Mouse (Mus musculus): ENCODE data around the gene Nup107. TPM values are rescaled to one million over a fixed set of nuclear protein-coding genes. Genes with fewer than 3 reads are reported as not detected.

Gene Nup107
- polyA plus RNA-seq, 1 experiment from 2014 or later = 45.2 TPM

DNA sequence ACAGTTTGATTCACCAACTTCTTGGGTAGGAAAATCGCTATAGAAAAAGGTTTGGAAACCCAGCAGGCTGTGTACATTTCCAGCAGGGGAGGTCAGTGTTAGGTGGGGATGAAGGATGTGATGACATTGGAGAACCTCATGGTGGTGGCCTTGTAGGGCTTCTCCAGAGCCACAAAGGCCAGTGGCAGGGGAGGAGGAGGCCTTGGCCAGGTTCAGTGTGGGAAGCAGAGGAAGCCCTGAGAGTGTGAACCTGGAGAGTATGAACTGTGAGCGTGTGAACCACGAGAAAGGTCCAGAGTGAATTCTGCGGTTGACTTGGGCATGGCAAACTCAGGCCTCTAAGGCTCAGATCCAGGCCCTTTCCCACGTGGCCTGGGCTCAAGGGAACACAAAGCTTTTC is 63.9 kb downstream of the Nup107 start:
- H3K4me2 ChIP-seq (ENCODE audit: low read length) = no peak overlapping the region
- no peaks in the 10 kb centered on the region for H3K27me3 ChIP-seq (ENCODE audit: control insufficient read depth, insufficient read depth, low read length)
- 90% methylated on average over 5 of the region's 5 CpGs for WGBS
- H3K36me3 ChIP-seq (ENCODE audit: control insufficient read depth, insufficient read depth, low read length) = 0 out of 2 replicates have a peak, but pooled peaks cover 2% of the 10 kb centered on the region
- H3K4me1 ChIP-seq (ENCODE audit: control insufficient read depth, insufficient read depth, low read length) = no peaks in the 10 kb centered on the region
- H3K4me3 ChIP-seq (replicated peaks; ENCODE audit: low read depth, low read length) = no peak overlapping the region
- H3K9me3 ChIP-seq (ENCODE audit: control insufficient read depth, low read length) = no peaks in the 10 kb centered on the region
- no peak overlapping the region for H3K27ac ChIP-seq (replicated peaks; ENCODE audit: low read depth, low read length)
- H3K9ac ChIP-seq (replicated peaks; ENCODE audit: low read length) = no peak overlapping the region
- ATAC-seq (ENCODE audit: low FRiP score, low TSS enrichment) (no peak), DNase-seq (no peak)

DNA sequence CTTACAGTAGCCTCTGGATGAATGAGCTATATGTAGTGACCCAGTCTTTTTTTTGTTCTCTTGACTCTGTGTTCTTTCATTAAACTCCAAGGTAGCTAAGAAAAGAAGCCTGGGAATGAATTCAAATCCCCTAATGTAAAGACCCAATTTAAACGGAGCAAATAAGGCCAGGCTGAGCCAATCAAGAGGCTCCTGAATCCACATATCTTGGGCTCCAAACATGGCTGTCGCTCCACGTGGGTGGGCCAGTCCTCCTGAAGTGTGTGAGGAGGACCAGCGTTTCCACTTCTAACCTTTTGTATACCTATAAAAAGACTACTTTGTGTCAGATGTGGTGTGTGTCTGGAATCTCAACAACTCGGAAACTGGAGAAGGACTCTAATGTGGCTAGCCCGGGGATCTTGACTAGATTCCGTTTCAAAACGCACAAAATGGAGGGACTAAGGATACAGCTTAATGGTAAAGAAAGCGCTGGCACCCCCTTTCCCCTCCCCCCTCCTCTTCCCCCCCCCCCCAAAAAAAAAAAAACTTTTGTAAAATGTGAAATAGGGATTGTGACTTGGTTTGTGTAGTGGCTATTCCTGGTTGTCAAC is 64.9 kb downstream of the Nup107 start:
- no peak overlapping the region for H3K4me2 ChIP-seq (ENCODE audit: low read length)
- 85% methylated on average over 9 of the region's 9 CpGs for WGBS
- H3K27ac ChIP-seq (replicated peaks; ENCODE audit: low read depth, low read length) = no peak overlapping the region
- DNase-seq (no peak), ATAC-seq (ENCODE audit: low FRiP score, low TSS enrichment) (no peak)
- H3K9ac ChIP-seq (replicated peaks; ENCODE audit: low read length) = no peak overlapping the region
- H3K27me3 ChIP-seq (ENCODE audit: control insufficient read depth, insufficient read depth, low read length) = no peaks in the 10 kb centered on the region
- H3K4me1 ChIP-seq (ENCODE audit: control insufficient read depth, insufficient read depth, low read length) = no peaks in the 10 kb centered on the region
- H3K4me3 ChIP-seq (replicated peaks; ENCODE audit: low read depth, low read length) = no peak overlapping the region
- no peaks in the 10 kb centered on the region for H3K36me3 ChIP-seq (ENCODE audit: control insufficient read depth, insufficient read depth, low read length)
- H3K9me3 ChIP-seq (ENCODE audit: control insufficient read depth, low read length) = no peaks in the 10 kb centered on the region

DNA sequence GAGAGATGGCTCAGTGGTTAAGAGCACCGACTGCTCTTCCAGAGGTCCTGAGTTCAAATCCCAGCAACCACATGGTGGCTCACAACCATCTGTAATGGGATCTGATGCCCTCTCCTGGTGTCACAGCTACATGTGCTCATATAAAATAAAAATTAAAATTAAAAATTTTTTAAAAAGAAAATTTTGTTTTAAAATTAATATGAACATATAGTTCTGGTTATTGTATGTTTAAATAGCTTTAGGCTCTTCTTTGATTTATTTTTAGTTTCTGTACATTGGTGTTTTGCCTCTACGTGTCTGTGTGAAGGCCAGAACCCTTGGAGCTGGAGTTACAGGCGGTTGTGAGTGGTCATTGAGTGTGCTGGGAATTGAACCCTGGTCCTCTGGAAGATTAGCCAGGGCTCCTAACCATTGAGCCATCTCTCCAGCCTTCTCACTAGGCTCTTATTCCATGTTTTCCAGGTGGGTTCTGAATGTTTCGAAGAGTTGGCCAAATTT is 65.6 kb downstream of the Nup107 start:
- 94% methylated on average over 4 of the region's 4 CpGs for WGBS

DNA sequence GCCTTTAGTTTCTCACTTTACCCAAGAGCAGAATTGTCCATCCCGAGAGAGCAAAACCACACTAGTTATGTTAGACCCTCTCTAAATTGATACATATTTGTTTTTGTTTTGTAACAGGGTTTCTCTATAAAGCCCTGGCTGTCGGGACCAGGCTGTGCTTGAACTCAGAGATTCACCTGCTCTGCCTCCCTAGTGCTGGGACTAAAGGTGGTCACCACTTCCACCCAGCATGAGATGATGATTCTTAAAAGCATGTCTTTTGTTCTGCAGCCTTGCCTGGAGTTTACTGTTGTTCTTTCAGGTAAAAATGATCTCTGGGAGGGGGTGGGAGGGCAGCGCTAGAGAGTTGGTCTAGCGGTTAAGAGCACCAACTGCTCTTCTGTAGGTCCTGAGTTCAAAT is 66.2 kb downstream of the Nup107 start:
- DNase-seq = no peak
- no peak overlapping the region for H3K9ac ChIP-seq (replicated peaks; ENCODE audit: low read length)
- H3K4me1 ChIP-seq (ENCODE audit: control insufficient read depth, insufficient read depth, low read length) = no peaks in the 10 kb centered on the region
- no peak overlapping the region for H3K27ac ChIP-seq (replicated peaks; ENCODE audit: low read depth, low read length)
- no peak for ATAC-seq (ENCODE audit: low FRiP score, low TSS enrichment)
- no peaks in the 10 kb centered on the region for H3K36me3 ChIP-seq (ENCODE audit: control insufficient read depth, insufficient read depth, low read length)
- WGBS = 96% methylated on average over 4 of the region's 4 CpGs
- H3K4me3 ChIP-seq (replicated peaks; ENCODE audit: low read depth, low read length) = no peak overlapping the region
- H3K9me3 ChIP-seq (ENCODE audit: control insufficient read depth, low read length) = no peaks in the 10 kb centered on the region
- H3K4me2 ChIP-seq (ENCODE audit: low read length) = no peak overlapping the region
- no peaks in the 10 kb centered on the region for H3K27me3 ChIP-seq (ENCODE audit: control insufficient read depth, insufficient read depth, low read length)

More for the DNA sequence above, 65.6 kb downstream of the Nup107 start:
- H3K36me3 ChIP-seq (ENCODE audit: control insufficient read depth, insufficient read depth, low read length) = no peaks in the 10 kb centered on the region
- no peak overlapping the region for H3K4me2 ChIP-seq (ENCODE audit: low read length)
- H3K27ac ChIP-seq (replicated peaks; ENCODE audit: low read depth, low read length) = no peak overlapping the region
- H3K4me1 ChIP-seq (ENCODE audit: control insufficient read depth, insufficient read depth, low read length) = no peaks in the 10 kb centered on the region
- H3K27me3 ChIP-seq (ENCODE audit: control insufficient read depth, insufficient read depth, low read length) = no peaks in the 10 kb centered on the region
- no peak overlapping the region for H3K9ac ChIP-seq (replicated peaks; ENCODE audit: low read length)
- DNase-seq = no peak
- no peak for ATAC-seq (ENCODE audit: low FRiP score, low TSS enrichment)
- H3K4me3 ChIP-seq (replicated peaks; ENCODE audit: low read depth, low read length) = no peak overlapping the region
- no peaks in the 10 kb centered on the region for H3K9me3 ChIP-seq (ENCODE audit: control insufficient read depth, low read length)

DNA sequence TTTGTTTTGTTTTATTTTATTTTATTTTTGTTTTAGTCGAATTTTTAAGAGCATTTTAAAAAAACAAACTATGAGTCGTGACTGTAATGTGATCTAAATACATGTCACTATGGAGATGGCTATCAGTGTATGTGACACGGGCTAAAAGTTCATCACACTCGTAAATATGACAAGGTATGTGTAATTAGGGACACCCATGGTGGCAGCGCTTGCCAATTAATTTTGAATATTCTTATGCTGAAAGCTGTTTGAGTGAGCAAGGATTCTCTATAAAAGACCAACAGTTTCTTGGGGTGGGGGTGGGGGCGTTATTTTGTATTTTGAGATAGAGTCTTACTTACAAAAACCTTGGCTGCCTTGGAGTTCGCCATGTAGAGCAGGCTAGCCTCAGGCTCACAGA is 66.8 kb downstream of the Nup107 start:
- no peak overlapping the region for H3K9ac ChIP-seq (replicated peaks; ENCODE audit: low read length)

DNA sequence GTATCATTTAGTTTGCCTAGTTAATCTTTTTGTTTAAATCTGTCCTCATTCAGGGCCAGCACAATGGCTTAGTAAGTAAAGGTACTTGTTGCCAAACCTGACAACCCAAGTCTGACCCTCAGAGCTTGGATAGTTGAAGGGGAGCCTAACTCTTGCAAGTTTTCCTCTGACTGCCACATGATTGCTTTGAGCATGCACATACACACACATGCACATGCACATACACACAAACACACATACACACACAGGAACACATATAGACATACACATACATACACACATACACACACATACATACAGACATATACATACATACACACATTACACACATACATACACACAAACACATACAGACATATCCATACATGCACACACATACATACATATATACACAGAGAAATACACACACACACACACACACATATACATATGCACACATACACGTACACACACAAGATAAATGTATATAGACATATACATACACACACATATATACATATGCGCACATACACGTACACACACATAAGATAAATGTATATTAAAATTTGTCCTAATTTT is 67.6 kb downstream of the Nup107 start:
- Histone ChIP-seq H3K9ac (replicated peaks; ENCODE audit: low read length) (no peak overlapping the region), H3K4me2 (ENCODE audit: low read length) (no peak overlapping the region), H3K36me3 (ENCODE audit: control insufficient read depth, insufficient read depth, low read length) (no peaks in the 10 kb centered on the region), H3K4me1 (ENCODE audit: control insufficient read depth, insufficient read depth, low read length) (no peaks in the 10 kb centered on the region), H3K4me3 (replicated peaks; ENCODE audit: low read depth, low read length) (no peak overlapping the region), H3K27ac (replicated peaks; ENCODE audit: low read depth, low read length) (no peak overlapping the region), H3K9me3 (ENCODE audit: control insufficient read depth, low read length) (no peaks in the 10 kb centered on the region), H3K27me3 (ENCODE audit: control insufficient read depth, insufficient read depth, low read length) (no peaks in the 10 kb centered on the region)
- 93% methylated on average over 3 of the region's 3 CpGs for WGBS
- DNase-seq = no peak
- no peak for ATAC-seq (ENCODE audit: low FRiP score, low TSS enrichment)

More for the DNA sequence above, 66.8 kb downstream of the Nup107 start:
- H3K4me1 ChIP-seq (ENCODE audit: control insufficient read depth, insufficient read depth, low read length) = no peaks in the 10 kb centered on the region
- no peak overlapping the region for H3K27ac ChIP-seq (replicated peaks; ENCODE audit: low read depth, low read length)
- 82% methylated on average over 7 of the region's 7 CpGs for WGBS
- no peaks in the 10 kb centered on the region for H3K36me3 ChIP-seq (ENCODE audit: control insufficient read depth, insufficient read depth, low read length)
- DNase-seq = no peak
- no peaks in the 10 kb centered on the region for H3K9me3 ChIP-seq (ENCODE audit: control insufficient read depth, low read length)
- H3K27me3 ChIP-seq (ENCODE audit: control insufficient read depth, insufficient read depth, low read length) = no peaks in the 10 kb centered on the region
- no peak overlapping the region for H3K4me3 ChIP-seq (replicated peaks; ENCODE audit: low read depth, low read length)
- ATAC-seq (ENCODE audit: low FRiP score, low TSS enrichment) = no peak
- H3K4me2 ChIP-seq (ENCODE audit: low read length) = no peak overlapping the region

DNA sequence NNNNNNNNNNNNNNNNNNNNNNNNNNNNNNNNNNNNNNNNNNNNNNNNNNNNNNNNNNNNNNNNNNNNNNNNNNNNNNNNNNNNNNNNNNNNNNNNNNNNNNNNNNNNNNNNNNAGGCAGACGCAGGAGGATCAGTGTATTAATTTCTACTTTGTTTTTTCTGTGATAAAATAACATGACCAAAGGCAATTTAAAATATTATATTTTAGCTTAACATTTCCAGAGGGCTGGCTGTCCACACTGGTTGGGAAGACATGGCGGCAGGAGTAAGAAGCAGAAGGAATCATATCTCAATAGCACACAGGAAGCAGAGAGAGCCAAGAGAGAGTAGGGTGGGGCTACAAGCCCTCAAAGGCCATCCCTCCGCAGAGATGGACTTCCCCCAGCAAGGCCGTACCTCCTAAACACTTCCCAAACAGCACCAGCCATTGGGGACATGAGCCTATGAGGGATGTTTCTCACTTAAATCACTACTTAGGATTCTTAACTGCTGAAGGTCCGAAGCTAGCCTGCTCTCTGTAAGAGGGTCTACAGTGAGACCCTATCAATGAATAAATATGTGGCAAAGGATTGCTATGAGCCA is 68.3 kb downstream of the Nup107 start:
- Histone ChIP-seq H3K9me3 (ENCODE audit: control insufficient read depth, low read length) (no peaks in the 10 kb centered on the region), H3K4me1 (ENCODE audit: control insufficient read depth, insufficient read depth, low read length) (no peaks in the 10 kb centered on the region), H3K36me3 (ENCODE audit: control insufficient read depth, insufficient read depth, low read length) (no peaks in the 10 kb centered on the region), H3K9ac (replicated peaks; ENCODE audit: low read length) (no peak overlapping the region), H3K4me2 (ENCODE audit: low read length) (no peak overlapping the region), H3K27me3 (ENCODE audit: control insufficient read depth, insufficient read depth, low read length) (no peaks in the 10 kb centered on the region), H3K27ac (replicated peaks; ENCODE audit: low read depth, low read length) (no peak overlapping the region), H3K4me3 (replicated peaks; ENCODE audit: low read depth, low read length) (no peak overlapping the region)
- DNase-seq (no peak), ATAC-seq (ENCODE audit: low FRiP score, low TSS enrichment) (no peak)
- 82% methylated on average over 5 of the region's 5 CpGs for WGBS

DNA sequence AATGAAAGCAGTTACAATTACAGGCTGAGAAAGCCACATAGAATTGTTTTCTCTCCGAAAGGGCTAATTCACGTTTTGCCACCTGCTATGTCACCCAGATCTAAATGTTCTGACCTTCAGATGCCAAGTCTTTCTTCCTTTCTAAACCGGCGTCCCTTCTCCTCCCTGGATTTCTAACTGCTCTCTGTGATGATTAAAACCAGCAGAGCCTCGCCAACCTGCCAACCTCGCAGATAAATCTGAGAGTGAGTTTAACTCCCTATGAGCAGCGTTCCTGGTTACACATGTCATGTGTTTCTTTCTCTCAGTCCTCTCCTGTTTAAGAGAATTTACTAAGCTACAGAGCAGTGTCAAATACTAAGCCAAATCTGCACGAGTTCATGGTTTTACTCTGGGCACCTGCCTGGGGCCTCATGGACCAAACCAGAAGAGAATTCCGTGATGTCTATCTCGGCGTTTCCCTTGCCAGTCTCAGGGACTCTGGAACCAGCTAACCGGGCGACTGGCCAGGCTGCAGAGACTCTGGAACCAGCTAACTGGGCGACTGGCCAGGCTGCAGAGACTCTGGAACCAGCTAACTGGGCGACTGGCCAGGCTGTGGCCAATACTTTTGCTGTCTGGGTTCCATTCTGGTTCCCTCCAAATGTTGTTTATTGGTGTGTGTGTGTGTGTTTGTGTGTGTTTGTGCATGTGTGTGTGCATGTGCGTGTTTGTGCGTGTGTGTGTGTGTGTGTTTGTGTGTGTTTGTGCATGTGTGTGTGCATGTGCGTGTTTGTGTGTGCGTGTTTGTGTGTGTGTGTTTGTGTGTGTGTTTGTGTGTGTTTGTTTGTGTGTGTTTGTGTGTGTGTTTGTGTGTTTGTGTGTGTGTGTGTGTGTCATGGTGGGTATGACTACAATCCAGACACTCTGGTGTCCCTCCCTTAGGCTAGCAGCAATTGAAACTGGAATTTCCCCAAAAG is 74.1 kb downstream of the Nup107 start:
- no peaks in the 10 kb centered on the region for H3K27me3 ChIP-seq (ENCODE audit: control insufficient read depth, insufficient read depth, low read length)
- H3K4me1 ChIP-seq (ENCODE audit: control insufficient read depth, insufficient read depth, low read length) = no peaks in the 10 kb centered on the region
- no peaks in the 10 kb centered on the region for H3K36me3 ChIP-seq (ENCODE audit: control insufficient read depth, insufficient read depth, low read length)
- no peak overlapping the region for H3K27ac ChIP-seq (replicated peaks; ENCODE audit: low read depth, low read length)
- DNase-seq (no peak), ATAC-seq (ENCODE audit: low FRiP score, low TSS enrichment) (no peak)
- no peak overlapping the region for H3K9ac ChIP-seq (replicated peaks; ENCODE audit: low read length)
- no peaks in the 10 kb centered on the region for H3K9me3 ChIP-seq (ENCODE audit: control insufficient read depth, low read length)
- no peak overlapping the region for H3K4me2 ChIP-seq (ENCODE audit: low read length)
- 74% methylated on average over 19 of the region's 19 CpGs for WGBS
- H3K4me3 ChIP-seq (replicated peaks; ENCODE audit: low read depth, low read length) = no peak overlapping the region
